Mouse (Mus musculus): Measurements from ENCODE around the gene Olfr1112.
"Not testable (repeated sequence)": the region's sequence is repeated elsewhere in the genome, so short reads cannot be mapped to it uniquely, and the experiment has no call there.

The Olfr1112 gene

DNA sequence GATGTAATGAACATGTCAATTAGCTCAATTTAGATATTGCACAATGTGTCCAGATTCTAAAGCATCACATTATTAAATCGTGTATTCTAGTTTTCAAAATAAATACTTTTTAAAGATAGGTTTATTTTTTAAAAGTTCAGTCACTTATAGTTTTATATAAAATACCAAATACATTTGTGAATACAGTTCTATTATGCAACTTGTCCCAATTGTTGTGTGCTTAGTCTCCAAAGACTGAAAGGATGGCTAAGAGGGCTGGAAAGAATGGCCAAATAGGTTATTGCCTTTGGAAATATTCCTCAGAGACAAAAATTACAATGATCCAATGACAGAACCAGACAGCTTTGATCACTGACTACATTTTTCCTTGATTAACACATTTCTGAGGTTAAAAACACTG, at the start of gene Olfr1112:
Olfr1112 (plus strand) TSS at position 301 of the 400 bp plus-strand sequence.
- DNase-seq (ENCODE audit: low spot score), result no peak

DNA sequence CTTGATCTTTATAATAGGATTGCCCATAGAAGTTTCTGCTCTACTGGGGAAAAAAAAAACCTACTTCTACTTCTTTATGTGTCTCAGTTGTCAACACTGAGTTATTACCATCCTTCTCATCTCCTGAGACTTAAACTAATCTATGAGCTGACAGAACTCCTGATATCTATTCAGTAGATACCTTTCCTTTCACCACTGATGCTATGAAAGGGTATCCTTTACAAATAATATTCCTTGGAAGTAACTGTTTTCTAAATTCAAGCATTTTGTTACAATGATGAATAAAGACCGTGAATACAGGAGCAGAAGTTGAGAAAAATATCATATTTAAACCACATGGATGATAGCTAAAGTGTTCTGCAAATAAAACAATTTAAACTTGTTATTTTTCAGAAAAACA, 47.4 kb upstream of the Olfr1112 start, which contains the start of gene Olfr1110:
Olfr1110 (minus strand) TSS at position 101 of the 400 bp plus-strand sequence.
- no peak for DNase-seq (ENCODE audit: low spot score)

DNA sequence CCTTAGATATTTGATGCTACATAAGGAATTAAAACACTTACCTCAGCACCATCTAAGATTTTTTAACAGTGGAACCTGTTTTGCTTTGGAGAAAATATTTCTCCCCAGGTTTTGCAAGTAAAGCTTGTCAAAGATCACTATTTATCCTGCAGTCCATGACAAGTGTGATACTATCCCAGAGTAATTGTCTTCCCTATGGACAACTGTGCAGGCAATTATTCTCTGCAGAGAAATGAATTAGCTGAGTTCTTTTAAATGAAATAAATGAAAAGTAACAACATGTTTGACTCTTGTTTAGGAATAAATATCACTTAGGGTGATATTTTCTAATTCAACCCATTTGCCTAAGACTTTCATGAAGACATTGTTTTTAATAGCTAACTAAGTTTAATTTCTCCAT, 35.1 kb upstream of the Olfr1112 start, which contains the start of gene Olfr1111:
Olfr1111 (minus strand) TSS at position 101 of the 400 bp plus-strand sequence.
- no peak for DNase-seq (ENCODE audit: low spot score)

DNA sequence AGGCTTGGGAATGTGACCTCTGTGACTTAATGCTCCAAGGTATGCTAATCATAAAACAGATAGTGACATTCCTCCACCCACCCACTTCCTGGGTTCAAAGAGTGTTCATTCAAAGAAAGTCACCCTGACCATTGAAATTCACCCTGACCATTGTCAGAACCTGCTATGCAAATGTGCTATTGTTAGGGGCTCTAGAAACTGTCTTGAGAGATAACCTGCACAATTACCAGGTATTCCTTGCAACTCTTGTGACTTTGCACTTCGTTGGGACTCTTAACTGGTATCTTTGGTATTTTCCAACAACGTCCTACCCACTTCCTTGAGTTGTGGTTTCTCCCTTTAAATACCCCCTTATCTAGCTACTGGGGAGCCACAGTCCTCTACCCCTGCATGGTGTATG, 19.9 kb upstream of the Olfr1112 start:
- not testable (repeated sequence) for DNase-seq (ENCODE audit: low spot score)

DNA sequence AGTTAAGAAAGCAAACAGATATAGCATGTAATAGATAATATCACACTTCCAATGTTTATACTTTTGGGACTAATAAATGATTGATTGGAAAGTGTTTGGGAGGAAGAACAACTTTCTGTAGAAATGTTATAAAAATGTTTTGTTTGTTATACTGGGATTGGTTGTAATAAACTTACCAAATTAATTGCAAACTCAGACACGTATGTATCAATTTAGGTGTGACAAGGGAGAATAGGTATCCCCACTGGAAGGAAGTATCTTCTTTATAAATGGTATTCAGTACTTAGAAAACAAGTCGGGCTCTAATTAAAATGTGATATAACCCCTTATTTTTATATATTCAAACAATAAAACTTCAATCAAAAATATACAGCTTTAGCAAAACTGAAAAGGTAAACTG, 21.1 kb downstream of the Olfr1112 start, which contains the start of gene Olfr1113:
Olfr1113 (plus strand) TSS at position 301 of the 400 bp plus-strand sequence.
- DNase-seq (ENCODE audit: low spot score), result no peak
